Mouse (Mus musculus) hematopoietic stem cell, adult 5-6 weeks (primary cell): ENCODE data around the gene Cdcp1. TPM values are rescaled to one million over a fixed set of nuclear protein-coding genes. Genes with fewer than 3 reads are reported as not detected.
A peak's percentile ranks its signal among the peaks of the same experiment; 100 is the strongest.

Experiments used
- ATAC-seq, 2 experiments: fragments of 125-278 bp in 1 of 2; replicated peaks in 1 of 2; 2 replicates each; pipeline ENCODE4 v1.8.0; 2016 to 2017; ENCODE audit warnings: inconsistent platforms in 2 of 2, mild to moderate bottlenecking in 2 of 2, moderate number of reproducible peaks in 2 of 2, low read depth in 1 of 2, moderate TSS enrichment in 1 of 2; ENCODE audit not compliant: low FRiP score in 2 of 2, poor library complexity in 2 of 2, severe bottlenecking in 2 of 2, insufficient read depth in 1 of 2, low TSS enrichment in 1 of 2
- total RNA-seq: library from RNA; stranded (forward); fragments of 172-1452, 232-1000 nt; gene quantifications from 2 replicates; pipeline ENCODE4 v1.2.3, GENCODE M21; 2017

Cdcp1 gene
- total RNA-seq, 1 experiment from 2014 or later: 4.7 TPM

- no peak for ATAC-seq
Measured at GRCm38 (mm10) chr9:123165781-123166443, 49.9 kb downstream of the Cdcp1 start.

- ATAC-seq: no peak
Measured at GRCm38 (mm10) chr9:123162985-123163694, 52.7 kb downstream of the Cdcp1 start.

GRCm38 (mm10) chr9:123161792-123162191 lies 54.0 kb downstream of the Cdcp1 start:
- ATAC-seq: no peak

GRCm38 (mm10) chr9:123159330-123159729 lies 56.5 kb downstream of the Cdcp1 start:
- peak; percentile 63 to 74; a peak in 3 of 4 replicates for ATAC-seq

DNA sequence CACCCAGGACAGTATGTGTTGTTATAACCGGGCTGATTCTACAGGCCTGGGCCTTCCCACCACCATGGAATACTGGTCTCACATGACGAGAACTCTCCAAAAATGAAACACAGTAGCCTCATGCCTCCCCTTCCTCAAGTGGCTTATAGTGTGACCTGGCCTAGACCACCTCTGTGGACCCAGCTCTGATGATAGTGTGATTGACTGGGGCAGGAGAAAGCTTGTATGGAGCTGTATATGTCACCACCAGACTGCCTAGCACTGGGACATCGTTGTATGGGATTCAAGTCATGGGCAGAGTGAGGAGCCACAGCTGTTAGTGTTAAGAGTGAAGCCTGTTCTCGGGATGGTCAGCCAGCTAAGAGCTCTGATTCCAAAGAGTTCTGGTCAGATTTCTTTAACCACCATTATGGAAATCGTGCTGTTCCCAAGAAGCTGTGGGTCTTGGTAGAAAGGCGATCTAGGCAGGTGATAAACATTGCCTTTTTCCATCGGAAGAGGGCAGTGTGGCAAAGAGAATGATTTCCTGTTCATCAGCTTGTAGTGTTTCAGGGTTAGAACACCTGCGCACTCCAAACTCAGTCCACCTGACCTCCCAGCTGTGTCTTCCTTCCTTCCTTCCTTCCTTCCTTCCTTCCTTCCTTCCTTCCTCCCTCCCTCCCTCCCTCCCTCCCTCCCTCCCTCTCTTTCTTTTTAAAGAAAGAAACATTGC lies 57.6 kb downstream of the Cdcp1 start:
- ATAC-seq: peak; percentile 22 to 43; a peak in 1 of 4 replicates

DNA sequence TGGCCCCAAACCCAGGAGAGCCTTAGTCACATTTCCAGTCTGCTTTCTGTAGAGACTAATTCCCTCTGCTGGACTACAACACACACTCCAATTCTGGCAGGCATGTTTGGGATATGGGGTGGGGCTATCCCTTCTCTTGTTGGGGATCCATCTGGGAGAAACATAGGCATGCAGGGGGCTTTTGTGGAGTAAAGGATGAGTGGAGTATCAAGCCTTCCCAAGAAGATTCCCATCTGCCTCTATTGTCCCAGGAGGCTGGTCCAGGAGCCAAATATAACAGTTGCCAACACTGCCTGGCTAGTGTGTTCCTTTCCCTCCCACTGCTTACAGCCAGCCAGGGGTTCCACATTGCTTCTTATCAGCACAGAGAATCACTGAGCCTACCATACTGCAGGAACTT lies 58.1 kb downstream of the Cdcp1 start:
- no peak for ATAC-seq

GRCm38 (mm10) chr9:123156910-123157361 lies 58.9 kb downstream of the Cdcp1 start:
- ATAC-seq: no peak

DNA sequence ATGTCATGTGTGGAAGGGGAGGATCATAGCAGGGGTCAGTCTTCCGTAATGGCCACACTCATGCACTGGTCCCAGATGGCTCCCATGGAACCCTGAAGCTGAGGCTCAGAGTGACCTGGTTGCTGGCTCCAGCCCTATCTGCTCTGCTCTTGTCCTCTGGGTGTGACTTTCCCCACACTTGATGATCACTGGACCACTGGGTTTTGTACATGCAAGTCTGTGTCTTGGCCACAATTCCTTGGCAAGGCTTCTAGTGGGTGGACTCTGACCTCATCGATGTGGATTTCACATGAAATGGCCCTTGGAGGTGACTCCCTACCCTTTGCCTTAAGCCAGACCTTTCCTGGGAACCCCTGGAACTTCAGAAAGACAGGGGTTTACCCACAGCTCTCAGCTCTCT lies 62.7 kb downstream of the Cdcp1 start:
- ATAC-seq: no peak

DNA sequence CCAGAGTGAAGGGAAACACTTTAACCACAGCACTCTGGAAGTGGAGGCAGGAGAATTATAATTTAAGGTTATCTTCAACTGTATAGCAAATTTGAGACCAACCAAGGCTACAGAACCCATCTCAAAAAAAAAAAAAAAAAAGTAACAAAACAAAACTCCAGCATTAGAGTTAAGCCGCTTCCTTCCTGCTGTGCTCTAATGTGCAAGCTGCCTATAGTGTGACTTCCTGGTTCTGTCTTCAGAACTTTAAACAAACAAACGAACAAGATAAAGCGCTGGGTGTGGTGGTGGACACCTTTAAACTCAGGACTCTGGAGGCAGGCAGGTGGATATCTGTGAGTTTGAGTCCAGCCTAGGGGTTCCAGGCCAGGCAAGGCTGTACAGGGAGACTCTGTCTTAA lies 63.8 kb downstream of the Cdcp1 start:
- no peak; a peak in 1 of 4 replicates for ATAC-seq

- ATAC-seq: no peak
Measured at GRCm38 (mm10) chr9:123151561-123151960, 64.3 kb downstream of the Cdcp1 start.

DNA sequence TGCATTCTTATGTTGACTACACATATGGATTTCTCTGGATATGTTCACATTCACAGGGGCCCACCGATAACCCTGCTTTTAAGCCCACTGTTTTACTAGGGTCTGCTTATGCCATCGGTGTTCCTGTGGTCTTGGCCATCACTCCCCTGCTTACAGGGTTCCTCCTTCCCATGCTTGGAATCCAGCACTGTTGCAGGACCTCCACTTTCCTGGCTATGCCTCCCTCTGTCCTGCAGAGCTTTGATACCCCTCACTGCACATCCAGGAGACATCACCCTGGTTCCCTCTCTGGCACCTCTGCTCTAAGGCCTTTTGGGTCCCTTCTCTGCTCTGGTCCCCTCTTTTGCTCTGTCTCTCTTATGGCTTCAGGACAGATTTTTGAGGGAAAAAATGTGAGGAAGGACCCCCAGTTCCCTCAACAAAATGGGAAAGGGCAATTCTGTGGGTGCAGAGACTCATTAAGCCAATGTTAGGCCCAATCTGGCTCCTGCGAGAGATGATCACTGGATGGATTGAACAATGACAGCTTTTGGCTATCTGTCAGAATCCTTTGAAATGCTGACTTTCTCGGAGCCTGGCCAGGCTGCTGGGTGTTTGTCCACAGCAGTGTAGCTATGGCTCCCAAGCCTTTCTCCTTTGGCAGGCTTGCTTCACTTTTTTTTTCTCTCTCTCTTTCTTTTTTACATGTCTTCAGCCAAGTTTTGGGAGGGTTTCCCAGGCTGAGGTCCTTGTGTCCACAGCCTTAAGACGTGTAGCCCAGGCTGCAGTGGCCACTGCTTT lies 65.4 kb downstream of the Cdcp1 start, which contains the start of gene Clec3b:
TSS of gene Clec3b (plus strand) at position 706 of the 780 bp plus-strand sequence.
- ATAC-seq: no peak

DNA sequence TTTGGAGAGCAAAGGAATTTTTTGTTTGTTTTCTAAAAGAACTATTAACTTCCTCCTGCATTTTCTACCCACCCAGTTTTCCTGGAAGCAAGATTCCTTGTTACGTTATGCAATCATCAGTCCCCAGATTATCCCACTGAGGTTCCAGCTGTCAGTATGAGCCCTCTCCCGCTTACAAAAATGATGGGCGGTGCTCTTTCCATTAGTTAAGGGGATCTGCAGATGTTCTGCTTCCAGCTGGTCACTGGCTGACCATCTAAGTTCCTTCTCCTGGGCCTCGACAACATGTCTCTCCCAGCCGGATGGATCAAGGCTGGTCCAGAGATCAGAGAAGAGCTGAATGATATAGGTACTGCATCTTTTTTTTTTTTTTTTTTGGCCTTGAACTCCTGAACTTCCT lies 67.4 kb downstream of the Cdcp1 start:
- ATAC-seq: no peak

- ATAC-seq: no peak
Measured at GRCm38 (mm10) chr9:123139887-123140614, 75.8 kb downstream of the Cdcp1 start.

- ATAC-seq: peak in 1 of 2 experiments; percentile 39; a peak in 1 of 4 replicates
Measured at GRCm38 (mm10) chr9:123138891-123139474, 76.9 kb downstream of the Cdcp1 start.

DNA sequence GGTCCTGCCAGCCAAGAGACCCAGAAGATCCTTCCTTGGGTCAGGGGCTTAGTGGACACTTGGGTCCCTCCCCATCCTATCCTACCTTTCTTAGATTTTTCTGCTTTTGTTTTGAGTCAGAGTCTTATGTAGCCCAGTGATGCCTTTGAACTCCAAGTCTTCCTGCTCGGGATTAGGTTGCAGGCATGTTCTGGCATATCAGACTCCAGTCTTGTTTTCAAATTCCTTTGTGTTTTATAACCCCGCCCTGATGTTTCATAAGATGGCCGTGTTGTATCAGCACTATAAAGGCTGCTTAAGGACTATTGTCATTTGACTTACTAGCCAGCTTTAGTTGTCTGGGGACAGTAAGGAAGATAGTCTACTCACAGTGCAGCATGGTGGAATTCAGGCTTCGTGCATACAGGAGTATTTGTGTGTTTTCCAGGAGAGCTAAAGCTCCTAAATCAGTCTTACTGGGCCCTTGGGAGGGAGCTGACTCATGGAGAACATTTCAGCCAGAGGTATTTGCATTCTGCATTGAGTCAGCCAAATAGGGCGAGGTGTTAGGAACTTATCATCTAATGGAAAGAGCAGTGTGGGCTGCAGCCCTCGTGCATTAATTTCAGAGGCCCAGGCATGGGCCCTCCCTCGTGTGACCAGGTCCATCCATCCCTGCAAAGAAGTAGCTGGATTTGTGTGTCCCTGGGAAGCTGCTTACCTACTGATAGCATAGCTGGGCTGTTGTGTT lies 78.7 kb downstream of the Cdcp1 start:
- no peak for ATAC-seq

GRCm38 (mm10) chr9:123132994-123133393 lies 82.8 kb downstream of the Cdcp1 start:
- no peak for ATAC-seq
